Mouse (Mus musculus): ENCODE results near the gene Ryr3.

DNA sequence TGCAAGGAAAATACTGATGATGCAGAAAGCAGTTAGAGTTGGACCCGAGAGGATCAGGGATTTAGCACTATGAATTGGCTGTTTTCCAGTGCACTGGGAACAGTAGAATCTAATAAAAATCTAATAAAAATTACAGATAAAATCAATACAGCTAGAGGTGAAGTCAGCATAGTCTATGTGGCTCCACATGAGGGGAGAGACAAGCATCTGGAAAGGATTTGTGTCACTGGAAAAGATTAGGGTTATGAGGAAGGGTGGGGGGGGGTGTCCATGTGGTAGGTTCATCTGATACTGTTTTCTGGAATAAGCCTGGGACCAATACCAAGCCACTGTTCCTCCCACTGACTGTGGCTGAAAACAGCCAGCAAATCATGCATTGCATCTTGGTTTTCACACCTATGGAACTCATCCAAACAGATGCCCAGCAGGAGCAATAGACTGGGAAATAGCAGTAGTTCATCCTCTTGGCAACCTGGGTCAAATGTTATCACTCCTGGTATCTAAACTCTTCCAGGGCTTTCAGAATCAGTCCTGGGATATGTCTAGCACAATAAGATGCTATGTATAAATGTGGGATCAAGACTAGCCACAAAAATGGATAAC lies 233.9 kb downstream of the Ryr3 start:
- no peak for TF ChIP-seq CTCF (IDR thresholded peaks at IDR 0.05; ENCODE audit: low read depth, low read length)
- TF ChIP-seq TAL1 (conservative IDR thresholded peaks at IDR 0.05; ENCODE audit: low read depth, low read length): no peak
- no peak for TF ChIP-seq GATA2 (IDR thresholded peaks at IDR 0.05; ENCODE audit: borderline replicate concordance, low read depth, low read length)
- TF ChIP-seq POLR2AphosphoS5 (IDR thresholded peaks at IDR 0.05; ENCODE audit: insufficient replicate concordance, low read depth, low read length): no peak
- TF ChIP-seq GATA1 (IDR thresholded peaks at IDR 0.05; ENCODE audit: borderline replicate concordance, low read length): no peak

Data from G1E (cell line).